Mouse (Mus musculus) gastrocnemius, postnatal 4 days (tissue): Measurements from ENCODE around the gene Gm9821. TPM values are rescaled to one million over a fixed set of nuclear protein-coding genes. Genes with fewer than 3 reads are reported as not detected.
A peak's percentile ranks its signal among the peaks of the same experiment; 100 is the strongest.

Experiments used
- DNase-seq, 2 experiments: peaks; one replicate each; pipeline ENCODE4 v3.0.0; 2021 to 2022; ENCODE audit warnings: low spot score in 2 of 2, mixed read lengths in 2 of 2
- total RNA-seq, 2 experiments: library from RNA; stranded (reverse); gene quantifications; 2 replicates each; pipeline ENCODE4 v1.2.3; 2021

Gm9821 gene
- total RNA-seq, 2 experiments from 2014 or later: not detected

DNA sequence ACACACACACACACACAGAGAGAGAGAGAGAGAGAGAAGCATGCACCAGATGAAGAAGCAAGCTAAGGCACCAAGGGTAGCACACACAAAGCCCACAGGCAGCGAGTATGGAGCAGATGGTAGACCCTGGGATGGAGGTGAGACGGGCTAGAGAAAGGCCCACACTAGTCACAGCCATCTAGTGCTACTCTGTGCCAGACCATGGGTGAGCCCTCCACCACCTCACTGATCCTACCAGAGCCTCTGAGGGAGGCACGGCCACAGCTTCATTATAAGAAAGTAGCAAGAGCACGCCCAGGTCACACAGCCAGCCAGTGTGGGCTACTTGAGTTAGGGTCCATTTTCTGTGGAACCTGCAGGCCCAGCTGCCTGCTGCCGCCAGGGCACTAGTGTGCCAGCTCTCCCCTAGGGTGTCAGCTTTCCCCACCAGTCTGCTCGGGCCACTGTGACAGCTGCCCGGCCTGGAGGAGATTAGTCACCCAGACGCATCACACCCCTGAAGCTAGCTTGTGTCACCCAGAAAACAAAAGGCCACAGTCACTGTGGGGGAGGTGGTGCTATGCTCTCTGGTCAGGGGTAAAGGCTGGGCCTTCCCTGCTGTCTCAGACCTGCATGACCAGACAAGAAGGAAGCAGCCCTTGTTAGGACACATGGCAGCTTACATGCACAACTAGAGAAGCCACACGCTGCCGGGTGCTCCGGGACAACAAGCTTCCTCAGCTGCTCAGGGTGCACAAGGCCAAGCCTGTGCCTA is 2.1 kb downstream of the Gm9821 start:
- peak in 1 of 2 experiments; percentile 53 for DNase-seq

DNA sequence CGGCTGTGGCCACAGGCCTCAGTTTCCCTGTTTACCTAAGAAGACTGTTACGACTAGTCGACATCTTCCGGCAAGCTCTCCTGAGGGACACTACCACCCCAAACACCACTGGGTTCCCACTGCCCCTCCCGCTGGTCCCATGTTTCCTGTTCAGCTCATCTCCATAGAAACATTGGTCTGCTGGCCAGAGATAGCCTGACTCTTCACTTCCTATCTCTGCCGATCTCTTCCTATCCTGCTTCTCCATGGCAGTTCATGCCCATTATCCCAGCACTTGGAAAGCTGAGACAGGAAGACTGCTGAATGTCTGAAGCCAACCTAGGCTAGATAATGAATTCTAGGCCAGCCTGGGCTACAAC is 2.6 kb downstream of the Gm9821 start:
- no peak for DNase-seq

GRCm38 (mm10) chr2:91948792-91949241 is 3.3 kb downstream of the Gm9821 start:
- no peak for DNase-seq

DNA sequence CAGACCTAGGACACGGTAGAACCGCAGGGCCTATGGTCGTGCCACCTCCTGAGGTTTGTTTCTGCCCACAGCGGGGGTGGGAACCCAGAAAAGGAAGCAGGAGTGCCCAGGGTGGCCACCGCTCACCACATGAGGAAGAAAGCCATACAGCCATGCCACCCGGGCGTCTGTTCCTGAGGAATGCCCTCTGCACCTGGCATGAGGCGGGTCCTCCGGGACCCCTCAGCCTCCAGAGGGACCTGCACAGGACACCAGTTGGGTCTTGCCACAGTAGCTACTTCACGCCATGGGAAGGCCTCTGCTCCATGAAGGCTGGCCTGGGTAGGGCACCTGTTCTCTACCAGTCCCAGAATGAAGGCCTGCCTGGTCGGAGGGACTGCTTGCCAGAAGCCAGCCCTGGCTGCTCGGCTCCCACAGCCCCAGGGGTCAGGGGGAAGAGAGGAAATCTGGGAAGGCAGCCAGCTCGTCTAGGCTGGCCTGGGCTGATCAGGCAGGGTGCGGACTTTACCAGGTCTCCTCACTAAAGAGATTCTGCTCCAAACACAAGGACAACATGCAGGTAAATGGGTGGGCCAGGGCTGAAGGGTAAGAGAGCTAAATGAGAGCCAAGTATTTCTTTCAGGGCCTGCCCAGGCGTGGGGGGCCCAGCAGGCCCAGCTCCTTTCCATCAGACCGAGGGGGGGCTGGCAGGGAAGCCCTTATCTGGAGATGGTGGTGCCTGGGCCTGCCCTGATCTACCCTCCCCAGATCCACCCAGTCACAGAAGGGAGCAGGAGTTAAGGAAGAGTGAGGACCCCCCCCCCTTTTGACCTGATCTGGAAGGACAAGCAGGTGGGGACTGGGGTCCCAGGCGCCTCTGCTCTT is 4.1 kb downstream of the Gm9821 start:
- peak in 1 of 2 experiments; percentile 68 for DNase-seq

GRCm38 (mm10) chr2:91950275-91951085 is 5.0 kb downstream of the Gm9821 start:
- peak in 1 of 2 experiments; percentile 52 for DNase-seq

- DNase-seq: no peak
These were observed 8.3 kb downstream of the Gm9821 start for GRCm38 (mm10) chr2:91953825-91954224.

DNA sequence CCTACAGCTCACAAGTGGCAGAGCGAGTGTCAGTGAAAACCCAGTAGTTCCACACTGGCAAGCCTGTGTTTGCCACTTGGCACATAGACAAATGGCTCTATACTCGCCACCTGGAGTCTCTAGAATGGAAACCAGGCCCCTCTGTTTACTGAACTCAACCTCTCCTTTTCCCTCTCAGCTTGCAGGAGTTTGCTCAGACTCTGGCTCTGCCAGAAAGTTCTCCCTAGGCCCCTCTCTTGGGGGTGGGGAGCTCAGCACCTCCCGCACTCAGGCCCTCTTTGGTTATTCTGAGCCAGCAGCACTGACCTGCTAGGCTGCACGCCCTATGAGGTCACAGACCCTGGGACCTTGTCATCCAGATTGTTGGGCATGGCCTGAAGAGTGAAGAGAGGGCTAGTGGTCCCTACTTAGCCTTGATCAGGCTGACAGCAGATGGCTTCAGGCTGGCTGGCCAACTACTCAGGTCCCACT is 9.7 kb downstream of the Gm9821 start:
- DNase-seq: no peak

GRCm38 (mm10) chr2:91955875-91956274 is 10.4 kb downstream of the Gm9821 start:
- DNase-seq: no peak

DNA sequence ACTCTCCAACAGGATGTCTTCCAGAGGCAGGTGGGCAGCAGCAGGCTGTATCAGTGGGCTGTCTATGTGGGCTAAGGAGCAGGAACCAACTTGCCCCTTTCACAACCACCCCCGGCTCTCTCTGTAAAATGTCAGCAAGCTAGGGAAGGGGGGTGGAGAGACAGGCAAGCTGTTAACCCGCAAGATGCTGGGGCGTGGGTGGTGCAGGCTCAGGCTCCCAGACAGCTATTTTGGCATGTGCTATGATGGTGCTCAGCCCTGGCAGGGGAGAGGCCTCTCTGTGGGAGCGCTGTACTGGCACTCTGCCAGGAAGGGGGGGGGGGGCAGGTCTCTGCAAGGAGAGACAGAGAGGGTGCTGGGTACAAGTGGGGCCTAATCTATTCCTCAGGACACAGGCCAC is 11.6 kb downstream of the Gm9821 start:
- DNase-seq: no peak

- no peak for DNase-seq
These were observed 12.5 kb downstream of the Gm9821 start for GRCm38 (mm10) chr2:91958049-91958448.

DNA sequence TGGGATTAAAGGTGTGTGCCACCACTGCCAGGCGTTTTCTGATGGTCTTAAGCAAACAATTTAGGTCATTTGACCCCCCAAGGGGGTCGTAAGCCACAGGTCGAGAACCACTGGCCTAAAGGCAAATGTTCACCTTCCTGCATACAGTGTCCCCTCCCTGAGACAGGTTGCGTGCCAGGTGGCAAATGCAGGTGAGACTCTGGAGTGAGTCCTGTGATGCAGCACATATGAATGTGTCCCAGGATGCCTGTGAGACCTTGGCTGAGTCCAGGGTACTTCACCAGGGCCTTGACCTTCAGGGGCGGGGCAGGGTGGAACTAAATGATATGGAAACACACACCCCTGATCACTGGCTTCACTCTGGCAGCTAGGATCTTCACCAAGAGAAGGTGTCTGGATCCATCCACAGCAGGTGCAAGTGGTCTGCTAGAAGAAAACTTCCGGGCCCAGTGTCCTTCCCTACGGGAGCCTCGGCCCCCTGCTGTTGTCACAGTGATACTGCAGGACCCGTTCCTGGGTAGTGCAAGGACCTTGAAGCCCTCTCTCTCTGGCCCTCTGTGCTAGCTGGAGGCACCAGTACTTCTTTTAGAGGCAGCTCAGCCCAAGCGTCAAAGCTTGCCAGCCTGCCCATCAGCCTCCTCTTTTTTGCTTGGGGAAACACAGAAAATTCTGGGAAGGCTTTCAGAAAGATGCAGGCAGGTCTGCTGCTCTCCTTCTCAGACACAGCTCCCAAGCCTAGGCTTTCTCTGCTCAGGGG is 13.4 kb downstream of the Gm9821 start:
- DNase-seq: peak in 1 of 2 experiments; percentile 62

DNA sequence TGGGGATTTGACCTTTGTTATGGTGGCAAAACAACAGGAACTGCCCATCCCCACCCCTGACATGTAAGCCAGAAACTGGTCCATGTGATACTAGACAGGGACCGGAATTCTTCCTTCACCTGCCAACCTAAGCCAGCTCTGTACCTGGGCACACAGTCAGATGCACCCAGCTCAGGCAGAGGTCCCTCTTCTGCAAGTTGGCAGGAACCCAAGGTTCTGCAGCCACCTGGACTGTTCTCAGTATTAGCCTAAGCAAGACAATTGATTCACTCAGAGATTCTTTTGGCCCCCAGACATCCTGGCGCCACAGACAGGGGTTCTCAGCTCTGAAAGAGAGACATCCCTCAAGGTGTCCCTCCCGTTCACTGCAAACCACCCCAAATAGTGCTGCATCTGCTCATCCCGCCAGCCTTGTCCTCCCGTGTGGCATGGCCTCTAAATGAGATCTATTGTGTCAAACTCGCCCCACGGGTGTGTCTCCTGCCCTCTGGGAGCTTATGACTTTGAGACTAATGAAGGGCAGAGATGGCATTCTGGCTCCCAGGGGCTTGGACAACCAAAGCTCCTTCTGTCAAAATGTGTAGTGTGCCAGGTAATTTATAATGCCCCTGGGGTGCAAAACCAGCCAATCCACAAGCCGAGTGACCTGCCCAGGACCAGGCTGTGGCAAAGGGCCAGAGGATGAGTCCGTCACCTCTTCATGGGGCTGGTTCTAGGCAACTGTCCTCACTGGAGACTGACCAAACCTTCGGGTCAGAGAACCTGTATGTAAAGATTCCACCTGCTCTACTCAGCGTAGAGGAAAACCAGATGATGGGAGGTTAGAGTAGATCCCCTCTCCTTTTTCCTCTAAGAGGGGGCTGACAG is 14.3 kb downstream of the Gm9821 start:
- no peak for DNase-seq

DNA sequence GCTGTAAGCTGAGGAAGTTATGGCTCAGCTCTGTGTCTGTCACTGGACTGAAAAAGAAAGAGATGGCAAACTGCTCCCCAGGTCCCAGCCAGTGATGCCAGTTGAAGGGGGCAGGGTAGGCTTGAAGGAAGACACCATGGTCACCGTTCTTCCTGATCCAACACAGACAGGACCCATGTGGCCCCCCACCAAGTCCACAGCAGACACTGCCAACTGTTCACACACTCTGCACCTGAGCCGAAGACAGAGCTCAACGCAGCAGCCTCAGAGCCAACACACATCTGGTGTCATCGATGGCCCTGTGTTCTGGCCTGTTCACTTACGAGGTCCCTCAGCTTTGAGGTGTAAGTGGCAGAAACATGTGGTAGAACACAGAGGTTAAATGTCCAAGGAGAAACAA is 15.0 kb downstream of the Gm9821 start:
- no peak for DNase-seq

DNA sequence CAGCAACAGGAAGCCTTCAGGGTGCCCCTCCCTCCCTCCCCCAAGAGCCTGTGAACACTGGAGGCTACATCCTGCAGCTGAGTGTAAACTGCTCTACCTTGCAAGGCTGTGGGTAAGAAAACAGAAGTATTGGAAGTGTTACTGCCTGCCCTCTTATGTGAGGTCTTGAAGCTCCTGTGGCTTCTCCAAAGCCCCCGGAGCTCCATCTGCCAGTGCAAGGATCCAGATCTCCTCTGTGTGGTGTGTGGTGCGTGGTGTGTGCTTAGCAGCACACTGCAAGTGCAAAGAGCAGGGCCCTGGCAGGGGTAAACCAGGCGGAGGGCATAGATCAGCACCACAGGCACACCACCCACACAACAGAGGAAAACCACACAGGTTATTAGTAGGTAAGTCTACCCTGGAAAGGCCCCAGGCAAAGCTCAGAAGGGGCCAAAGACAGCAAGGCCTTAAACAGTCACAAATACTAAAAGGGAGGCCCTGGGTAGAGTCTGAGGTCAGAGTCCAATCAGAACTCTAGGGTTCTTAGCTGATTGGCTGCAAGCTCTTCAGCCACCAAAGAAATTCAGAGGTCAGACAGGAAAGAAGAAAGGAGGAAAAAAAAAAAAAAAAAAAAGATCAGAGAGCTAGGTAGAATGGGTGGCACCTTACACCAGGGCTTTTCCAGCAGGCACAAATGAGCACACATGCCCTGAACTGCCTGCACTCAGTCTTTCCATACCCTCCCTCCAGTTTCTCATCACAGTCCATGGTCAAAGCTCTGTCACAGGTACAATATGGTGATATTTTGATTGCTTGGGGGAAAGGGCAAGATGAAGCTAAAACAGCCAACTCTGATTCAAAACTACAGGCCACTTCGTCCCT is 16.6 kb downstream of the Gm9821 start:
- no peak for DNase-seq

DNA sequence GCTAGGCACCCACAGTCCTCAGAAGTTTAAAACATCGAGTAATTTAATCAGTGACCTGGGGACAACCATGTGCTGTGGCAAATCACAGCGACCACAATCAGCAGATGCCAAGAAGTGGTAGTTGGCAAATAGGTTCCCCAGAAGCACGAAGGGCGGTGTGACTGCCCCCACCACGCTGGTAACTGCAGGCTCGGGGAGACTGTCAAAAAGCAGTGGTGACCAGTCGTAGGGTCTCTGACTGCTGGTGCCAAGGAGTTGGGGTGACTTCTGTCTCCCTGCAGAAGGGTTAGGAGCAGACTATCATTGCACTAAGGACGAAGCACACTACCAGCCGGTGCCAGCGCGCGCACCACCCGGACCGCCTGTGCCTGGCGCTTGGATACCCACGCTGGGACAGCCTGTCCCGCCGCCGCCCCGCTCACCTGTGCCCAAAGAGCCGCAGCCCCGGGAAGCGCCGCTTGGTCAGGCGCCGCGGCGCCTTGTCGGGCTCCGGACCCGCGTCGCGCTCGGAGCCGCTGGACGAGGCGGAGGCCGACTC is 17.4 kb downstream of the Gm9821 start:
- no peak for DNase-seq

GRCm38 (mm10) chr2:91963443-91963932 is 18.0 kb downstream of the Gm9821 start:
- peak; percentile 98 for DNase-seq

GRCm38 (mm10) chr2:91964610-91965204 is 19.2 kb downstream of the Gm9821 start:
- DNase-seq: no peak

DNA sequence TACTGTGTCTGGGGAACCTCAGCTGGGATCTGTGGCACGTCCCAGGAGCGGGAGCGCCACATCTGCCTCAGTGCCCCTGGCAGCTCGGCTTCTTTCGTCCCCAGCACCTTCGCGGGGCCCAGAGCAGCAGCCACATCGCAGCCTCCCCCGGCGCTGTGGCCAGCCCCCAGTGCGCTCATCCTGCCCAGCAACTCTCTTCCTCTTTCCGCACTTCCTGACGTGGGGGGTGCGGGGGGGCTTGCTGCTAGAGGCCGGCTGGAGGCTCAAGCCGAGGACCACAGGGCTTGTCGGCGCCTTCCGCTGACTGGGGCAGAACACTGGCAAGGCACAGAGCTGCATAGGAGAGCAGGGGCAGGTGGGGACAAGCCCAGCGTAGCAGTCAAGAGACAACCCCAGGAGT is 19.9 kb downstream of the Gm9821 start:
- no peak for DNase-seq
